Mouse (Mus musculus) MN1 (cell line): Measurements from ENCODE around the gene Aamp.
A peak's percentile ranks its signal among the peaks of the same experiment; 100 is the strongest.

ENCODE experiments used
- DNase-seq: peaks from one replicate; pipeline ENCODE4 v3.0.0-alpha.2; 2016; ENCODE audit warnings: low spot score

Aamp gene

GRCm38 (mm10) chr1:74281886-74282285, 2.7 kb downstream of the Aamp start:
- no peak for DNase-seq

- no peak for DNase-seq
Observed at GRCm38 (mm10) chr1:74281372-74281771, 3.2 kb downstream of the Aamp start.

DNA sequence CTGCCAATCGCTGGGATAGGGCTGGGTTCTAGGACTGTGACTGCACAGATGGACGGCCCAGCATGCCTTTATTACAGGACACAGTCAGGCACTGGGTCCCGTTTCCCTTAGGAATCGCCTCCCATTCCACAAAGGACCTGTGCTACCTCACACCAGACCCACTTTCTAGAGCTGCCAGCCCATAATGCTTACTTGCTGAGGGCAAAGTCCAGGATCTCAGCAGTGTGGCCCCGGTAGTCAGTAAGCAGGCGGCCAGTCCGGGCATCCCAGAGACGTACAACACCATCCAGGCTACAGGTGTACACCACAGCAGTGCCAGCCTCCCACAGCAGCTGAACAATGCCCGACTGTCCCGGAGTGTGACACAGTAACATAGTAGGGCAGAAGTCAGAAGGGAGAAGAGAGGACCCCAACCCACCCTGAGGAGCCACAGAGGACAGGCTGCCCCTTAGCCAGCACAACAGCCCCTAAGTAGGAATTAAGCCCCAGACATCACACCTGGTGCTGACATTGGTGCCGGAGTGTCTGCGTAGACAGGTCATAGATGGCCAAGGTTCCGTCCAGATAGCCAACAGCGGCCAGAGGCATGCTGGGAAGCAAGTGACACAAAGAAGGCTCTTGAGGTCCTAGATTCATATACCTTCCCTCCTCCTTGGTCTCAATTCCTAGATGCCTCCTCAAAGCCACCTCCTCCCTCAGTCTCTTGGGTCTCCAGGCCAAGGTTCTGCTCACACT, 3.8 kb downstream of the Aamp start:
- DNase-seq = no peak

GRCm38 (mm10) chr1:74278988-74279387, 5.5 kb downstream of the Aamp start:
- no peak for DNase-seq

- DNase-seq = no peak
Observed at GRCm38 (mm10) chr1:74278538-74278937, 6.0 kb downstream of the Aamp start, which contains the start of gene Gpbar1. Gpbar1 (plus strand) TSS chr1:74278550.

DNA sequence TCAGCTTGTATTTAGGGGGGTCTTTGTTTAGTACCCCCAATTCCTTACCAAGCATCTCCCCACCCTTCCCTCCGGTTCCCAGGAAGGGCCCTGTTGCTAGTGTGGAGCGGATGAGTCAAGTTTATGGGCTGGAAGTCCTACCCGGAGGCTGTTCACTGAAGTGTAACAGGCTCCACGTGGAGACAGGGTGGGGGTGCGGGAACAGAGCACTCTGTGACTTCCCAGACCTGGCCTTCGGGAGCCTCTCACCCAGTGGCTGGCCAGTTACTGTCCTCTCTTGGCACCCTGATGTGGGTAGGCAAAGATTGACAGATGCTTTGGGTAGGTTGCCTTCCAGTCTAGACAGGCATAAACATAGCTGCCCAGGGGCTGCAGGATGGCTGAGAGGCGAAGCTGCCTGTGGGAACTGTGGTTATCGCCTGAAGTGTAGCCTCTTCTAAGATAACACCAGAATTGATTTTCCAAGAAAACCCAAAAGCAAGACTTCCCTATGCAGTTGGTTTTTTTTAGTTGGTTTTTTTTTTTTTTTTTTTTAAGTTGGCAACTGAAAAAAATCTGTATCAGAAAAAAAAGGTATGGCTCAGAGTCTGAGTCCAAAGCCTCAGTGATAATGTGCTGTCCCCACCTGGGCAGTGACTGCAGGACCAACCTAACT, 6.5 kb downstream of the Aamp start:
- peak; percentile 63 for DNase-seq

DNA sequence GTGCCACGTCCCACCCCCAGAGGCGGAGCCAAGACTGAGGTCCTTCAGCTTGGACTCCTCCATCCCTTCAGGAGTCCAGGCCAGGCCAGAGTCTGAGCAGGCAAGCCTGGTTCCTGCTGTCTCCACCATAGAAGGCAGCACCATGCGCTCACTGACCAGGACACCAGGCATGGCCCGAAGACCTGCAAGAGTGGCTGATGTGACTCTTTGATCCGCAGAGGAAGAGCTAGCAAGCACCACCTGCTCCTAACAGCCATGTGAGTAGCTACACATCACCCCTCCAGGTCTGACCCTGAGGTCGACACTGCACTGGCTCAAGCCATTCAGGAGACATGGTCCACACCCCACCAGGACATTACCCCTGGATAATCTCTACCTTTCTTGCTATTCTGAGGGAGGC, 7.5 kb downstream of the Aamp start:
- DNase-seq = no peak

DNA sequence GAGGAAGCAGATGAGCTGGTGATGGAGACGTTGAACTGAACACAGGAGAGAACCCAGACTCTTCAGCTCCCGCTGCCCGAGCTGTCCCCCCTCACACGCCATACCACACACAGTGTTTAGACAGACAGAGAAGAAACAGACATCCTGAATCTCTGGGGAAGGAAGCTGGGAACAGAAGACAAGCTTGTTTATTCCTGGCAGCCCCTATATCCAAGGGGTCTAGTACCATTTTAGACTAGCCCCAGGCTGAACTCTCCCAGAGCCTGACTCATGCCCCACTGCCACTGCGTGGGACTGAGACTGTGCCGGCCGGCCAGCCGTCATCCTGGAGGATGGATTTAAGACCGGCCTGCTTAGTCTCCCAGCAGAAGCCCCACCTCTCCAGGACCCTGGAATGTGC, 9.5 kb downstream of the Aamp start:
- DNase-seq = peak; percentile 85

- DNase-seq = peak; percentile 97
Observed at GRCm38 (mm10) chr1:74271659-74272058, 12.9 kb downstream of the Aamp start.

GRCm38 (mm10) chr1:74268750-74269149, 15.8 kb downstream of the Aamp start:
- no peak for DNase-seq

GRCm38 (mm10) chr1:74262510-74262909, 22.0 kb downstream of the Aamp start:
- no peak for DNase-seq

DNA sequence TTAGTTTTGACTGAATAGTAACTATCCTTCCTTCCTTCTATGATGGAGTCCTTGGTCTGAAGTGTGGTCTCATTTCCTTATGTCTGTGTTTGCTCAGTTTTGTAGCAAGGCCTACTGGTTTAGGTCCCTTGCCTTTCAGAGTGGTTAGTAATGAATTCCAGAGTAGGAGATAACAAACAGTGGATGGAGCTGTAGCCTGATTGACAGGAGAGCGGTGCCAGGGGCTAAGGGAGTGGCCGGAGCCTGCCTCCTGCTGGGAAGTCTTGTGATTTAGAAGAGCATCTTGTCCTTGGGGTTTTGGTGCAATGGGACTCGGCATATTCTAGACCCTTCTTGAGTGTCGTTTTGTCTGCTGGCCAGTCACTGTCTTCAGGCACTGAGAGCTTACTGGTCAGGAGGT, 27.8 kb downstream of the Aamp start:
- no peak for DNase-seq

DNA sequence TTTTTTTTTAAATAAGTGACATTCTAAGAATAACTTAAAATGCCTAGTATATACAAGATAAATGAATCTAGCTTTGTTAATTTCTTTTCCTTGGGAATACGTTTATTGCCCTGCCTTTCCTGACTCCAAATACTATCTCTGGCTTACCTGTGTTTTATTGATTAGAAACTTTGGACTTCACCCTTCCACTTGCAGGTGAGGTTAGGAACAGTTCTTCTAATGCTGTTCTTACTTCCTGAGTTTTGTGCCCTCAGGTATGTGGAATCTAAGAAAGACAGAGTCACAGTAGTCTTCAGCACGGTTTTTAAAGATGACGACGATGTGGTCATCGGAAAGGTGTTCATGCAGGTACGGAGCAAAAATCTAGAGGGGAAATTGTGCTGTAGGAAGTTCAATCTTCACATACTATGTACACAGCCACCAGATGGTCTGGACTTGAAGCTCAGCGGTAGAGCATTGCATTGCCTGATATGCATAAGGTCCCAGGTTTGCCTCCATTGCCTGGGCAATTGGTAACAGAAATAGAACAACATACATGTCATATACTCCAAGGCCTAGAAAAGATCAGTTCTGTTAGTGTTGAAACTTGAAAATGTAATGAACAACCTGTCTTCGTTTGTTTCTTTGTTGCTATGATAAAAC, 28.7 kb downstream of the Aamp start:
- no peak for DNase-seq

GRCm38 (mm10) chr1:74250096-74250495, 34.4 kb downstream of the Aamp start:
- no peak for DNase-seq

DNA sequence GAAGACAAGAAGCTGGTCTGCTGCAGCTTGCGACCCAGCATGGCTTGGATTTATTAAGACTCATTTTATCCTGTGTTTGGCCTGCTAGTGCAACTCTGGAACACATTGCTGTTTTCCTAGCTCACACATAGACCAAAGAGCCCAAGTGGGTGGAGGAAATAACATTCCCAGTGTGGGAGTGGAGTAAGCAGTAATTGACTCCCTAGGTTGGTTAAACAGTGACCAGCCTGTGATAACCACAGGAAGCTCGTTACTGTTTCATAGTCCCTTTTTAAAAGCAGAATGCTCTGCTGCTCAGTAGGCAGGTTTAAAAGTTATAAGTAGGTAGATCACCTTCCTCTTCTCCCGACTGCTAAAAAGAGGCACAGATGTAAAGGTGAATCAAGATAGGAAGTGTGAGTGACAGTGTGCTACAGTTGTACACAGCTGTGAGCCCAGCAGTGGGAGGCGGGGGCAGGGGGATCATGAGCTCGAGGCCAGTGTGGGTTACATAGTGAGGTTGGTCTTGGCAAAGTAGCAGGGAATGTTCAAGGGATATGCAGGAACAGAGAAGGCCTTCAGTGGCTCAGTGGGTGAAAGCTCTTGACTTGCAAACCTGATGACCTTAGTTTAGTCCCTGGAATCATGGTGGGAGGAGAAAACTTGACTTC, 35.1 kb downstream of the Aamp start:
- no peak for DNase-seq

DNA sequence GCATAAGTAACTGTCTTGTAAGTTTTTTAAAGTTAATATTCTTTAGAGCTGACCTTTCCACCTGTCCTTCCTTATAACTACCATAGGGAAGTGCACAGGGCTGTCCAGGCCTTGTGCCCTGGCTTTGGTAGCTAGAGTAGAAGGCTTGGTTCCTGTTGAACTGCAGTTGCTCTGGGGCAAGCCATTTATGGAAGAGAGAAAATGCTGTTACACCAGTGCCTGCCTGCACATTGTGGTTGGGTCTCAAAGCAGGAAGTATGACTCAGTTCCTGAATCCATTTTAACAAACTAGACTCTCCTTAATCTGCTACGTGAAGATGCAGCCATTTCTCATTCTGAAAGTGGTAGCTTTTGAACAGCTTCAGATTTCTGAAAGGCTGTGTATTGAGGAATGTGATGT, 35.7 kb downstream of the Aamp start:
- DNase-seq = peak; percentile 39

DNA sequence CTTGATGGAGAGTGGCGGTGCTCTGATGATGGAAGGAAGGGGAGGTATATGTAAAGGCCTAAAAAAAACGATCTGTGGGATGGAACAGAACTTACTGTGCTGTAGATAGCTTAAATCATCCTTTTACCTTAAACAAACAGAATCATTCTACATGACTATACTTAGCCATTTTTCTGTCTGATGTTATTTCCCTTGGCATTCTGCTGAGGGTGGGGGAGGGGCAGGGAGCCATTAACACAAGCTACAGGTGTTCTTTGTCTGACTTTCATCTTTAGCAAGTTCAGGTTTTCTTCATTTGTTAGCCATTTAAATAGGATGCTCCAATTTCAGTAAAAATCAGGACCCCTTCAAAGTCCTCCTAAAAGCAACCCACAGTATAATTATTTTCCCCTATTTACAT, 39.0 kb downstream of the Aamp start:
- no peak for DNase-seq

DNA sequence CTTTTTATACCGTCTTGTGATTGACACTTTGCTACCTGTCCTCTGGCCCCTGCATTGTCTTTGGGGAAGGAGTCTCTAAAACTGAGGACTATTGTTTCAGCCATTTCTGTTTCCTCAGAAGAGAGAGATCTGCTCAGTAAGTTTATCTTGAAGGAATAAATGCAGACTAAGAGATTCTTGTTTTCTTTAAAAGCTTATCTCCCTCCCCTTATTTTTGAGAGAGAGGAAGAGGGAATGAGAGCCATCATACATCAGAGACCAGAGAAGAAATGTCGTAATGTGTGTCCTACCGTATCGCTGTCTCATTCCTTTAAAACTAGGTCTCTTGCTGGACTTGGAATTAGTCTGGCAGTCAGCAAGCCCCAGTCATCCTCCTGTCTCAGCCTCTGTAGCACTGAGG, 43.7 kb downstream of the Aamp start:
- no peak for DNase-seq

- peak; percentile 91 for DNase-seq
Observed at GRCm38 (mm10) chr1:74240311-74240710, 44.2 kb downstream of the Aamp start.

DNA sequence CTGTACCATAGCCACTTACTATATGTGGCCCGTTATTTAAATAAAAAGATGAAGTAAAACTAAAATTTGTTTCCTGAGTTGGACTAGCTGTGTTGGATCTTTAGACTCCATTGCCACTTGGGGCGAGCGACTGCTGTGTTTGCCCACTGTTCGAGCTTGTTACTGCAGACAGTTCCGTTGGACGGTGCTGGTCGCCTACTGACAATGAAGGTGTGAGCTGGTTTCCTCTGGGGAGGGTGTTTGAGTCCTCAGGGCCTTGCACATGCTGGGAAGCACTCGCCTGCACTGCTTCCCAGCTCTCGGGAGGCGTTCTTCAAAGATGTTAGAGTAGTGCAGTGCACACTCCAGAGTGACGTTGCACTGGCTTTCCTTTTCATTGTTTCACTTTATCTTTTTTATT, 44.9 kb downstream of the Aamp start:
- DNase-seq = no peak

- no peak for DNase-seq
Observed at GRCm38 (mm10) chr1:74239162-74239561, 45.4 kb downstream of the Aamp start.

- DNase-seq = no peak
Observed at GRCm38 (mm10) chr1:74238136-74238535, 46.4 kb downstream of the Aamp start.

DNA sequence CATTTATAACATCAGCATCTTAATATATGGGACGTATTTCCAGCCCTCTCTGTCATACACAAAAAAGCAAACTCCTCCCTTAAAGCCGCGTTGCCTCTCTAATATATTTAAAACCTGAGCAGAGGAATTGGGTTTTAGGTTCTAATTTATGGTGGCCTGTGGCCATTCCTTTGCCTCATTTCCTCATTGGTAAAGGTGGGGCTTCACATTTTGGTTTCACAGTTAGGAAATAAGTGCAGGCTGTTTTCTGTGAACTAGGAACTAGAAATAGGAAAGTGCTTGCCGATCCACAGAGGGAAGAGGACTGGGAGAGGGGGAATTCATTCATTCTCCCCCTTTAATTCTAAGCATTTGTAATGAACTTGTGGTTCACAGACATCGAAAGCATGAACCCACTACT, 46.9 kb downstream of the Aamp start:
- DNase-seq = no peak
